Mouse (Mus musculus) gastrocnemius, adult 18-20 months (tissue): ENCODE data around the gene Dlx6. TPM values are rescaled to one million over a fixed set of nuclear protein-coding genes. Genes with fewer than 3 reads are reported as not detected.

ENCODE experiments used
- total RNA-seq, 2 experiments: library from RNA; stranded (reverse); gene quantifications; 2 replicates each; pipeline ENCODE4 v1.2.3; 2021

Dlx6 gene
- total RNA-seq, 2 experiments from 2014 or later, result not detected

Other genes starting within 250 kb of the Dlx6 start
- not detected for gene Dlx5, start 18.8 kb downstream of the Dlx6 start, total RNA-seq
- gene Sdhaf3, start 92.7 kb downstream of the Dlx6 start, total RNA-seq, result 1 to 10 TPM; 5.9 to 6.2 TPM